Mouse (Mus musculus): ENCODE measurements at regions not wholly inside any gene's neighbourhood (a gene's known extent, or its start where the extent isn't known, plus 50 kb on each side); places are given as distances from the start of the nearest gene placed in this dataset.

DNA sequence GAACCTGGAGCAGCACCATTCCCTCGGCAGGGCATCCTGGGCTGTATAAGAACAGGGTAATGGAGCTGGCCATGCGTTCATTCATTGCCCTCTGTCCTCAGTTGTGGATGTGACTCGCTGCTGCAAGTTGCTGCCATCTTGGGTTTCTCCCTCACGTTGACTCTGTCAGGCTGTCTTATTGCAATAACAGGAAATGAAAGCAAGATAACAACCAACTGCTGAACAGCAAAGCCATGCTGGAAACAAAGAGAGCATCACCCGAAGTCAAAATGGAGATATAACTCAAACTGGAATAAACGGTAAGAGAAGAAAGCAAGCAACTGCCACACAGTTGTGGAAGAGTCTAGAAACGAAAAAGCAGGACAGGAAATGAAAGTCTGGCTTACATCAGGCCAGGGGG is 188.5 kb downstream of the Bcl11b start:
- H3K4me1 ChIP-seq: peaks cover 9% of the 10 kb centered on the region
- no peak overlapping the region for H3K4me2 ChIP-seq
- ATAC-seq (ENCODE audit: low FRiP score): no peak
- no peak overlapping the region for H3K9ac ChIP-seq (replicated peaks)
- no peak overlapping the region for H3K27ac ChIP-seq (replicated peaks)
- no peaks in the 10 kb centered on the region for H3K36me3 ChIP-seq
- H3K27me3 ChIP-seq (replicated peaks): no peaks in the 10 kb centered on the region
- 90% methylated on average over 7 of the region's 7 CpGs for WGBS
- H3K4me3 ChIP-seq (replicated peaks): no peak overlapping the region
- no peaks in the 10 kb centered on the region for H3K9me3 ChIP-seq (replicated peaks)

- WGBS: 94% methylated on average over 5 of the region's 5 CpGs
- Histone ChIP-seq H3K4me1 (no peaks in the 10 kb centered on the region), H3K36me3 (no peaks in the 10 kb centered on the region), H3K9me3 (replicated peaks) (no peaks in the 10 kb centered on the region), H3K4me3 (replicated peaks) (no peak overlapping the region), H3K27me3 (replicated peaks) (no peaks in the 10 kb centered on the region), H3K4me2 (no peak overlapping the region), H3K27ac (replicated peaks) (no peak overlapping the region), H3K9ac (replicated peaks) (no peak overlapping the region)
- ATAC-seq (ENCODE audit: low FRiP score): no peak
Observed at GRCm38 (mm10) chr12:107823768-107824394, 179.5 kb downstream of the Bcl11b start.

DNA sequence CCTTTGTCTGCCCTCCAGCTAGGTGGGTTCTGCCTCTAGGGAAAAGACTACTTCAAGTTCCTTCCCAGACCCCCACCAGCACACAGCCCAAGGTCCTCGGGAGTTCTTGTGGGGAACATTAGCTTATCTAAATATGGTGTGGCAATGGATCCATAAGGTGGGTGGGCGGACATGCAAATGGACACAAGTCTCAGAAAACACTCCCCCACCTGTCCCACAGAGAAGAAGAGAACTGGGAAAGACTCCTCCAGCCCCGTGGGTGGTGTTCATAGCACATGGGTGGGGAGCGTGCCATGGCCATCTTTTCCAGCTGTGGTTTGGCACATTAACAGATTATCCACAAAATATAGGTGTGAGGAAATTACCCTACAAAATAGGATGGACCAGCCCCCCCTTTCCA is 177.5 kb downstream of the Bcl11b start:
- H3K27me3 ChIP-seq (replicated peaks): no peaks in the 10 kb centered on the region

DNA sequence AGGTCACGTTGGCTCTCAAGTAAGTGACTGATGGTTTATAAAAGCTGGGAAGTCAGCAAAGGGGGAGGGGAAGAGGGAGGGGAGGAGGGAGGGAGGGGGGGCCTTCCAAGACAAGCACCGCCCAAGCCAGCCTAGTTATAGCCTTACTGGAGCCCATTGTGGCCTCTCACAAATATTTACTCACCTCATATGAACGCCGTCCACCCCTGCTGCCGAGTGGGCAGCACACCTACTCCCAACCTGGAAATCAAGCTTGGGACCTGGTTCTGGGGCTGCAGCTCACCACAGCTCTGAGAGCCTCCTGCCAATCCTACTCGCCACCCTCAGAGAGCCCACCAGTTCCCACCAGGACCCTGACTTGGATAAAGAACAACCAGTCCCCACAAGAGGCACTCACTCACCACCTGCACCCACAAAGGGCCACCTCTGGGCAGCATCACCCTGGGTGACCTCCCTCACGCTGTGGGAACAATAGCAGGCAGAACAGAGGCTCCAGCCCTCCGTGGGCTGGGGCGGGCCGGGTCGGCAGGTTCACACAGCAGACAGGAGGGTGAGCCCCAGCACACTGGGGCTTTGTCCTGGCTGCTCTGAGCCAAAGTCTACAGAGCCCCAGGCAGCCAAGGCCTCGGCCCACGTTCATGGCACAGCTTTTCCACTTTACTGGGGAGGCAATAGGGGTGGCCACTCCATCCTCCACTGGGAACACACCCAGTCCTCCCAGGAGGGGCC is 171.8 kb downstream of the Bcl11b start:
- H3K4me3 ChIP-seq (replicated peaks): no peak overlapping the region
- no peak overlapping the region for H3K9ac ChIP-seq (replicated peaks)
- H3K27ac ChIP-seq (replicated peaks): no peak overlapping the region
- H3K4me2 ChIP-seq: no peak overlapping the region
- no peaks in the 10 kb centered on the region for H3K27me3 ChIP-seq (replicated peaks)
- H3K9me3 ChIP-seq (replicated peaks): no peaks in the 10 kb centered on the region
- WGBS: 34% methylated on average over 13 of the region's 13 CpGs
- no peaks in the 10 kb centered on the region for H3K36me3 ChIP-seq
- ATAC-seq (ENCODE audit: low FRiP score): no peak
- no peaks in the 10 kb centered on the region for H3K4me1 ChIP-seq

More for the DNA sequence above, 177.5 kb downstream of the Bcl11b start:
- ATAC-seq (ENCODE audit: low FRiP score): no peak
- Histone ChIP-seq H3K27ac (replicated peaks) (no peak overlapping the region), H3K36me3 (no peaks in the 10 kb centered on the region), H3K4me2 (no peak overlapping the region), H3K4me3 (replicated peaks) (no peak overlapping the region), H3K4me1 (no peaks in the 10 kb centered on the region), H3K9me3 (replicated peaks) (no peaks in the 10 kb centered on the region), H3K9ac (replicated peaks) (no peak overlapping the region)
- WGBS: 90% methylated on average over 4 of the region's 4 CpGs

- no peak overlapping the region for H3K9ac ChIP-seq (replicated peaks)
- H3K4me1 ChIP-seq: no peaks in the 10 kb centered on the region
- no peaks in the 10 kb centered on the region for H3K27me3 ChIP-seq (replicated peaks)
- H3K4me2 ChIP-seq: no peak overlapping the region
- H3K36me3 ChIP-seq: no peaks in the 10 kb centered on the region
- ATAC-seq (ENCODE audit: low FRiP score): no peak
- no peak overlapping the region for H3K4me3 ChIP-seq (replicated peaks)
- WGBS: 95% methylated on average over 8 of the region's 8 CpGs
- H3K9me3 ChIP-seq (replicated peaks): peaks cover 3% of the 10 kb centered on the region; the same call in 1 of the 2 replicates
- no peak overlapping the region for H3K27ac ChIP-seq (replicated peaks)
Observed at GRCm38 (mm10) chr12:107833001-107833400, 170.4 kb downstream of the Bcl11b start.

DNA sequence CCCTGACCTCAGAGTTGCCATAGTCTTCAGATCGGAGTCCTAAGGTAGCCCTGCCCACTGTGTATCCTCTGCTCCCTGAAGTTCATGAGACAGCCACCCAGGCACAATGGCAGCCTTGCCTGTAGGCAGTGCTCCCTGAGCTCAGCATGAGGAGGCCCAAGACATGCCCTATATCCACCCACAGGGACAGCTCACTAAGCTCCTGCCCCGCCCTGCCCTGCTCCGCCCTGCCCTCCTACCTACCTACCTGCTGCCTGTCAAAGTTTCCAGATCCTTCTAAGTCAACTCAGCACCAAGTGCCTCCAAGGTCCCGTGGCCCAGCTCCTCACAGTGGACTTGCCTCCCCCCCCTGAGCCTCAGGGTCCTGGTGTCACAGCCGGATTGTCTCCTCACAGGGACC is 168.9 kb downstream of the Bcl11b start:
- no peaks in the 10 kb centered on the region for H3K36me3 ChIP-seq
- H3K4me3 ChIP-seq (replicated peaks): no peak overlapping the region
- H3K4me1 ChIP-seq: no peaks in the 10 kb centered on the region
- WGBS: 87% methylated on average over 5 of the region's 5 CpGs
- peaks cover 3% of the 10 kb centered on the region; the same call in 1 of the 2 replicates for H3K9me3 ChIP-seq (replicated peaks)
- no peak overlapping the region for H3K9ac ChIP-seq (replicated peaks)
- H3K4me2 ChIP-seq: no peak overlapping the region
- H3K27ac ChIP-seq (replicated peaks): no peak overlapping the region
- H3K27me3 ChIP-seq (replicated peaks): no peaks in the 10 kb centered on the region
- no peak for ATAC-seq (ENCODE audit: low FRiP score)

DNA sequence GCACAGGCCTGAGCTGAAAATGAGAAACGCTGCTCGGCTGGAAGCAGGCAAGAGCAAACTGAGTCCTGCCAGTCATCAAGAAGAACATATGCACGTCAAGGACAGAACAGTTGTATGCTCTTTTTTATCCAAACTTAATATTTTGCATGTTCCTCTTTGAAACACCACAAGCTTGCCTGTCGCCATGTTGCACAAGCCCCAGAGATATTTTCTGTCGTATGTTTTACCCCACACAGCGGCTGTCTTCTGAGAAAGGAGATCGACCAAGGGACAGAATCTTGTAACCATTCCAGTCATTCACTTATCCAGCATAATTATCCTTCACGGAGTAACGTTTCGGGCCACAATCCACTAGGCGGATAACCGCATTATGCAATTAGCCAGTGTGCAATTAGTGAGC is 165.7 kb downstream of the Bcl11b start:
- Histone ChIP-seq H3K9me3 (replicated peaks) (peaks cover 3% of the 10 kb centered on the region; the same call in 1 of the 2 replicates), H3K27ac (replicated peaks) (no peak overlapping the region), H3K27me3 (replicated peaks) (no peaks in the 10 kb centered on the region), H3K36me3 (no peaks in the 10 kb centered on the region), H3K4me2 (no peak overlapping the region), H3K4me1 (no peaks in the 10 kb centered on the region), H3K4me3 (replicated peaks) (no peak overlapping the region), H3K9ac (replicated peaks) (no peak overlapping the region)
- ATAC-seq (ENCODE audit: low FRiP score): no peak
- WGBS: 90% methylated on average over 12 of the region's 12 CpGs

- Histone ChIP-seq H3K9me3 (replicated peaks) (no peaks in the 10 kb centered on the region), H3K36me3 (no peaks in the 10 kb centered on the region), H3K4me2 (no peak overlapping the region), H3K9ac (replicated peaks) (no peak overlapping the region), H3K27me3 (replicated peaks) (no peaks in the 10 kb centered on the region), H3K27ac (replicated peaks) (no peak overlapping the region), H3K4me3 (replicated peaks) (no peak overlapping the region), H3K4me1 (no peaks in the 10 kb centered on the region)
- ATAC-seq (ENCODE audit: low FRiP score): no peak
- 93% methylated on average over 5 of the region's 5 CpGs for WGBS
Observed at GRCm38 (mm10) chr12:107844631-107845030, 158.8 kb downstream of the Bcl11b start.

- H3K36me3 ChIP-seq: no peaks in the 10 kb centered on the region
- no peak for ATAC-seq (ENCODE audit: low FRiP score)
- H3K9me3 ChIP-seq (replicated peaks): no peaks in the 10 kb centered on the region
- WGBS: 88% methylated on average over 7 of the region's 7 CpGs
- H3K27ac ChIP-seq (replicated peaks): no peak overlapping the region
- no peak overlapping the region for H3K4me3 ChIP-seq (replicated peaks)
- H3K4me1 ChIP-seq: no peaks in the 10 kb centered on the region
- H3K9ac ChIP-seq (replicated peaks): no peak overlapping the region
- no peak overlapping the region for H3K4me2 ChIP-seq
- no peaks in the 10 kb centered on the region for H3K27me3 ChIP-seq (replicated peaks)
Observed at GRCm38 (mm10) chr12:107850591-107850990, 152.8 kb downstream of the Bcl11b start.

- H3K4me2 ChIP-seq: no peak overlapping the region
- H3K4me1 ChIP-seq: no peaks in the 10 kb centered on the region
- ATAC-seq (ENCODE audit: low FRiP score): no peak
- H3K27me3 ChIP-seq (replicated peaks): no peaks in the 10 kb centered on the region
- H3K4me3 ChIP-seq (replicated peaks): no peak overlapping the region
- 74% methylated on average over 7 of the region's 7 CpGs for WGBS
- H3K9ac ChIP-seq (replicated peaks): no peak overlapping the region
- no peak overlapping the region for H3K27ac ChIP-seq (replicated peaks)
- H3K9me3 ChIP-seq (replicated peaks): no peaks in the 10 kb centered on the region
- H3K36me3 ChIP-seq: no peaks in the 10 kb centered on the region
Observed at GRCm38 (mm10) chr12:107852921-107853320, 150.5 kb downstream of the Bcl11b start.

DNA sequence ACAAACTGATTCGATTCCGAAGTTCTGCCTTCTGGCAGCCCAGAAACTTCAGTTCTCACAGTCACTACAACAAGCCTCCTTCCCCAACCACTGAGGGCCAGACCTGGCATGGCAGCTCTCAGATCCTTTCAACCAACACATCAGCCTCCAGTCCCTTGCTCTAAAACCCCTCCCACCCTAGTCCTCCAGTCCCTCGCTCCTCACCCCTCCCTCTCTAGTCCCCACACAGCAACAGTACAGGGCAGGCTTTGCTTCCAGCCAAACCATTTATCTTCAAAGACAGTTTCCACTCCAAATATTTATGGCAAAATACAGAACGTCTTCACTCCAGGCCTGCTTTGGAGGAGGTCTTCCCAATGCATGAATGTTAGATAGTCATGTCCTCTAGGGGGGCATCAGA is 147.9 kb downstream of the Bcl11b start:
- ATAC-seq (ENCODE audit: low FRiP score): no peak
- no peak overlapping the region for H3K4me2 ChIP-seq
- no peaks in the 10 kb centered on the region; the same call in 1 of the 2 replicates for H3K4me1 ChIP-seq
- H3K4me3 ChIP-seq (replicated peaks): no peak overlapping the region
- H3K27ac ChIP-seq (replicated peaks): no peak overlapping the region
- H3K27me3 ChIP-seq (replicated peaks): no peaks in the 10 kb centered on the region
- H3K9ac ChIP-seq (replicated peaks): no peak overlapping the region
- H3K9me3 ChIP-seq (replicated peaks): no peaks in the 10 kb centered on the region
- 75% methylated on average over 4 of the region's 4 CpGs for WGBS
- H3K36me3 ChIP-seq: no peaks in the 10 kb centered on the region

GRCm38 (mm10) chr12:107856421-107857043 is 146.9 kb downstream of the Bcl11b start:
- no peaks in the 10 kb centered on the region for H3K27me3 ChIP-seq (replicated peaks)
- no peak overlapping the region for H3K4me2 ChIP-seq
- 83% methylated on average over 6 of the region's 6 CpGs for WGBS
- no peaks in the 10 kb centered on the region; the same call in 1 of the 2 replicates for H3K4me1 ChIP-seq
- no peak overlapping the region for H3K9ac ChIP-seq (replicated peaks)
- no peak overlapping the region for H3K4me3 ChIP-seq (replicated peaks)
- H3K36me3 ChIP-seq: no peaks in the 10 kb centered on the region
- no peak overlapping the region for H3K27ac ChIP-seq (replicated peaks)
- no peak for ATAC-seq (ENCODE audit: low FRiP score)
- no peaks in the 10 kb centered on the region for H3K9me3 ChIP-seq (replicated peaks)

Measured in neural tube, embryonic 15.5 days (tissue).